Mouse (Mus musculus) liver, postnatal 0 days (tissue): ENCODE data around the gene Ppfia3. TPM values are rescaled to one million over a fixed set of nuclear protein-coding genes. Genes with fewer than 3 reads are reported as not detected.

Source experiments
- ATAC-seq: fragments of 200-750 bp; cut with Nextera tagmentation; 2 replicates; pipeline ENCODE4 v1.8.0; 2017; ENCODE audit warnings: mild to moderate bottlenecking, moderate library complexity
- DNase-seq: peaks from one replicate; pipeline ENCODE4 v3.0.0-alpha.2; 2016
- H3K27ac ChIP-seq: fragments of 300-500 bp; sonication (generic); 2 replicates; pipeline ENCODE4 v1.5.1; 2014; ENCODE audit warnings: antibody characterized with exemption, moderate library complexity, mild to moderate bottlenecking, low read depth
- H3K27me3 ChIP-seq: fragments of 300-500 bp; sonication (generic); 2 replicates; pipeline ENCODE4 v1.6.1; 2014; ENCODE audit warnings: low read length, control low read depth, mixed read lengths; ENCODE audit not compliant: insufficient read depth
- H3K36me3 ChIP-seq: fragments of 300-500 bp; sonication (generic); replicated peaks from 2 replicates; pipeline ENCODE4 v1.6.1; 2014; ENCODE audit warnings: mild to moderate bottlenecking, control low read depth, low read length, moderate library complexity, mixed read lengths; ENCODE audit not compliant: insufficient read depth
- H3K4me1 ChIP-seq: fragments of 300-500 bp; sonication (generic); 2 replicates; pipeline ENCODE4 v1.6.1; 2014; ENCODE audit warnings: antibody characterized with exemption, mild to moderate bottlenecking, control low read depth; ENCODE audit not compliant: insufficient read depth
- H3K4me2 ChIP-seq: fragments of 300-500 bp; sonication (generic); 2 replicates; pipeline ENCODE4 v1.6.1; 2014; ENCODE audit warnings: low read depth, mild to moderate bottlenecking, low read length, moderate library complexity, mixed read lengths
- H3K4me3 ChIP-seq: fragments of 300-500 bp; sonication (generic); 2 replicates; pipeline ENCODE4 v1.5.1; 2014; ENCODE audit warnings: low read depth, low read length
- H3K9ac ChIP-seq: fragments of 300-500 bp; sonication (generic); replicated peaks from 2 replicates; pipeline ENCODE4 v1.6.1; 2014; ENCODE audit warnings: mild to moderate bottlenecking, moderate library complexity
- H3K9me3 ChIP-seq: fragments of 300-500 bp; sonication (generic); 2 replicates; pipeline ENCODE4 v1.6.1; 2016; ENCODE audit warnings: mild to moderate bottlenecking, control low read depth, low read length, mixed read lengths
- CTCF ChIP-seq: sonication (generic); IDR thresholded peaks from 2 replicates; pipeline ENCODE4 v1.5.1; 2016; ENCODE audit warnings: antibody characterized with exemption, low read depth
- EP300 ChIP-seq: IDR thresholded peaks from 2 replicates; pipeline ENCODE4 v1.6.1; 2016; ENCODE audit warnings: antibody characterized with exemption, low read depth, mild to moderate bottlenecking
- WGBS: fragments of 180-500 bp; shearing (Covaris S2); extraction: QIAGEN DNeasy Blood & Tissue Kit; methylation state at CpG from one replicate; pipeline ENCODE4 v1.1.7; 2014; ENCODE audit not compliant: insufficient replicate concordance; 5-methylcytosine and 5-hydroxymethylcytosine counted together
- polyA plus RNA-seq: library from polyadenylated mRNA; unstranded; fragments of >200 nt; fragmentation: Nextera tagmentation; extraction: Ambion mirVana; gene quantifications from 2 replicates; pipeline ENCODE4 v1.2.1, GENCODE M21; 2015

Ppfia3 gene
- polyA plus RNA-seq, 1 experiment from 2014 or later, result not detected

GRCm38 (mm10) chr7:45312686-45313453, 53.9 kb downstream of the Ppfia3 start:
- Histone ChIP-seq H3K9ac (no peak overlapping the region), H3K4me3 (no peak overlapping the region), H3K27ac (no peak overlapping the region), H3K4me1 (no peaks in the 10 kb centered on the region), H3K4me2 (no peak overlapping the region), H3K27me3 (no peaks in the 10 kb centered on the region), H3K9me3 (no peaks in the 10 kb centered on the region), H3K36me3 (no peaks in the 10 kb centered on the region)
- ATAC-seq (no peak), DNase-seq (no peak)
- WGBS, result 55% methylated on average over 10 of the region's 10 CpGs
- TF ChIP-seq CTCF, result no peak
- no peak for TF ChIP-seq EP300

GRCm38 (mm10) chr7:45312023-45312422, 54.8 kb downstream of the Ppfia3 start:
- no peak overlapping the region for H3K9ac ChIP-seq
- WGBS, result 56% methylated on average over 8 of the region's 8 CpGs
- DNase-seq (no peak), ATAC-seq (no peak)
- no peaks in the 10 kb centered on the region for H3K36me3 ChIP-seq
- TF ChIP-seq EP300, result no peak
- TF ChIP-seq CTCF, result no peak
- H3K27ac ChIP-seq, result no peak overlapping the region
- no peak overlapping the region for H3K4me3 ChIP-seq
- H3K4me1 ChIP-seq, result no peaks in the 10 kb centered on the region
- no peak overlapping the region for H3K4me2 ChIP-seq
- no peaks in the 10 kb centered on the region for H3K9me3 ChIP-seq
- H3K27me3 ChIP-seq, result no peaks in the 10 kb centered on the region

- peak; percentile 70 for DNase-seq
- Histone ChIP-seq H3K4me2 (no peak overlapping the region), H3K9me3 (no peaks in the 10 kb centered on the region), H3K4me3 (no peak overlapping the region), H3K4me1 (no peaks in the 10 kb centered on the region), H3K9ac (no peak overlapping the region), H3K27me3 (no peaks in the 10 kb centered on the region), H3K27ac (no peak overlapping the region), H3K36me3 (no peaks in the 10 kb centered on the region)
- WGBS, result 16% methylated on average over 9 of the region's 9 CpGs
- 0 out of 2 replicates have a peak, but pooled peaks have one; percentile 34 for ATAC-seq
- TF ChIP-seq EP300 (no peak), CTCF (peak; percentile 73)
These were observed 57.4 kb downstream of the Ppfia3 start for GRCm38 (mm10) chr7:45309455-45309854.

DNA sequence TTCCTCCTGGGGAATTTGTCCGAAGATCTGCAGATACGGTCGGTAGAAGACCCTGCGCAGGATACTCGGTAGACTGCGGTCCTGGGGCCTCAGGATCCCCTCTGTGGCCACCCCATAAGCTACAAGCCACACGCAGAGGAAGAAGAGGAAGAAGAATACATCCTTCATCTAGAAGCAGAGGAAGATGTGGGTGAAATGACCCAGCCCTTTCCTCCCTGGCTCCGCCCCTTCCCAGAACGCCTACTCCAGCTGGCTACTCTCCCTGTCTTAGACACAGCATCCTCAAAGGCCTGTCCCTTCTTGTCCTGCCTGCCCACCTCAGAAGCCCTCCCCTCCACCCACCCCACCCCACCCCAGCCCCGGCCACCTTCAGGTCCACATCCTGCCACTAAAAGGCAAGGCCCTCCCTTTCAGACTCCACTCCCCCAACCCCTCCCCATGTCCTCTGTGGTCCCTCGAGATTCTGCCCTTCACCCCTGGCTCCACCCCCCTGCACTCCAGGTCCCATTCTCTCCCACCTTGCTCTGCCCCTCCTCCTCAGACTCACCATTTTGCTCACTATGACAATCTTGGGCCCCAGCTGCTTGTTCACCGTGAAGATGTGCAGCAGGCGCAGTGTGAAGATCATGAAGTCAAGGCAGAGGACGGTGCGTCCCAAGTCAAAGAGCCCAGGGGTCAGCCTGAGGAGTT, 58.1 kb downstream of the Ppfia3 start:
- 34% methylated on average over 15 of the region's 15 CpGs for WGBS
- TF ChIP-seq CTCF (no peak), EP300 (no peak)
- Histone ChIP-seq H3K9ac (no peak overlapping the region), H3K27ac (no peak overlapping the region), H3K9me3 (no peaks in the 10 kb centered on the region), H3K4me3 (no peak overlapping the region), H3K4me2 (no peak overlapping the region), H3K36me3 (no peaks in the 10 kb centered on the region), H3K4me1 (no peaks in the 10 kb centered on the region), H3K27me3 (no peaks in the 10 kb centered on the region)
- DNase-seq (no peak), ATAC-seq (no peak)

DNA sequence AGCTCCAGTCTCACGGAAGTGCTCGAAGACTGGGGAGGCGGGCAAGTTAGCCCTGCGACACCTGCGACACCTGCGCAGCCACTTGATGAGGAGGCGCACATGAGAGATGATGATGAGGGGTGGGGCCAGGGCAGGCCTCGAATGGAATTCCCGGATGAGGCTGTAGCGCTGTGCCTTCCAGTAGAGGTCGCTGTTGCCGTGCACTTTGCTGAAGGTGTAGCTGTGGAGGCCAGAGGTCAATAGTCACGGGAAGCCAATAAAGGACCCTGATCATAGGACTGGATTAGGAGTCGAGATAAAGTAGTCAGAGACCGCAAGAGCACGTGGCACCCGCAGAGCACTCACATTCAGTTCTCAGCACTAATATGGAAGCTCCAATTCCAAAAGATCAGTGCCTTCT, 61.5 kb downstream of the Ppfia3 start:
- no peak overlapping the region for H3K4me3 ChIP-seq

DNA sequence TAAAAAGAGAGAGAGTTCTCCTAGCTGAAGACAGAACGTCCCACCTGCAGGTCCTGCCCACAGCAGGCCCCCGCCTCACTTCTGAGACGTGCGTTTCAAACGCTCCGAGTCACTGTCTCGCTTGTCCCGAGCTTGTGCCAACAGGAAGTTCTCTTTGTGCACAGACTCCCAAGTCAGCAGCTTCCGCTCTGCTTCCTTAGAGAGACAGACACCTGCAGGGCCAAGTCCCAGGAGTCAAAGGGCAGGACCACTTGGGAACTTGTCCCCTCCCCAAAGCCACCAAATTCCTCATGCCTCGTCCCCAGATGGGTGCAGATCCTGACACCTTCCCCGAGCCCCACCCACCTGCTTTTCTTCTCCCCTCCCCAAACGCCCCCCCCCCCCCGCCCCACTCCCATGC, 62.0 kb downstream of the Ppfia3 start:
- ATAC-seq, result no peak
- no peak for TF ChIP-seq EP300
- TF ChIP-seq CTCF, result no peak
- Histone ChIP-seq H3K4me3 (no peak overlapping the region), H3K9ac (no peak overlapping the region), H3K27ac (no peak overlapping the region), H3K36me3 (no peaks in the 10 kb centered on the region), H3K9me3 (no peaks in the 10 kb centered on the region), H3K27me3 (0 out of 2 replicates have a peak, but pooled peaks cover 3% of the 10 kb centered on the region), H3K4me1 (no peaks in the 10 kb centered on the region), H3K4me2 (peak overlapping the region; percentile 24; the same call in 1 of the 2 replicates)
- WGBS, result 38% methylated on average over 10 of the region's 13 CpGs
- DNase-seq, result no peak

More for the DNA sequence above, 61.5 kb downstream of the Ppfia3 start:
- DNase-seq (peak; percentile 82), ATAC-seq (peak; percentile 83)
- no peaks in the 10 kb centered on the region for H3K36me3 ChIP-seq
- peak overlapping the region; percentile 24; the same call in 1 of the 2 replicates for H3K4me2 ChIP-seq
- H3K9ac ChIP-seq, result no peak overlapping the region
- H3K9me3 ChIP-seq, result no peaks in the 10 kb centered on the region
- H3K27me3 ChIP-seq, result 0 out of 2 replicates have a peak, but pooled peaks cover 3% of the 10 kb centered on the region
- no peak overlapping the region for H3K27ac ChIP-seq
- TF ChIP-seq CTCF (peak; percentile 87), EP300 (no peak)
- no peaks in the 10 kb centered on the region for H3K4me1 ChIP-seq
- 9% methylated on average over 17 of the region's 17 CpGs for WGBS
